Mouse (Mus musculus): ENCODE data around the gene Simc1. TPM values are rescaled to one million over a fixed set of nuclear protein-coding genes. Genes with fewer than 3 reads are reported as not detected.

Simc1 gene
- 2.1 and 4.0 TPM in 2 replicates for polyA plus RNA-seq (2012; rRNA removed)

GRCm38 (mm10) chr13:54503604-54504521, at the start of gene Simc1:
Gene Simc1 (plus strand): TSS chr13:54503779.
- no peaks in the 10 kb centered on the region for H3K36me3 ChIP-seq (ENCODE audit: control insufficient read depth, insufficient read depth, low read length)
- no peaks in the 10 kb centered on the region for H3K27me3 ChIP-seq (ENCODE audit: control insufficient read depth, insufficient read depth, low read length)
- peaks cover 3% of the 10 kb centered on the region for H3K4me1 ChIP-seq (ENCODE audit: control insufficient read depth, insufficient read depth, insufficient read length, low read length)
- WGBS = under 1% methylated on average over 103 of the region's 105 CpGs
- 0 out of 2 replicates have a peak within 1 kb of the TSS, but pooled peaks have one; percentile 41 for H3K27ac ChIP-seq (ENCODE audit: insufficient read depth, low read depth, low read length)
- peak within 1 kb of the TSS; percentile 86 for H3K4me3 ChIP-seq (ENCODE audit: low read depth, low read length)
- no peak for TF ChIP-seq CTCF (IDR thresholded peaks at IDR 0.05; ENCODE audit: extremely low read depth, insufficient read length, insufficient replicate concordance, low read depth, low read length)
- peak; percentile 98 for TF ChIP-seq POLR2A (IDR thresholded peaks at IDR 0.05; ENCODE audit: low read depth, low read length)

GRCm38 (mm10) chr13:54457062-54457461, 46.5 kb upstream of the Simc1 start:
- WGBS = 49% methylated on average over 2 of the region's 2 CpGs
- H3K27me3 ChIP-seq (ENCODE audit: control insufficient read depth, insufficient read depth, low read length) = no peaks in the 10 kb centered on the region
- no peak overlapping the region for H3K4me3 ChIP-seq (ENCODE audit: low read depth, low read length)
- H3K36me3 ChIP-seq (ENCODE audit: control insufficient read depth, insufficient read depth, low read length) = peaks cover 33% of the 10 kb centered on the region
- H3K4me1 ChIP-seq (ENCODE audit: control insufficient read depth, insufficient read depth, insufficient read length, low read length) = no peaks in the 10 kb centered on the region
- TF ChIP-seq POLR2A (IDR thresholded peaks at IDR 0.05; ENCODE audit: low read depth, low read length) (no peak), CTCF (IDR thresholded peaks at IDR 0.05; ENCODE audit: extremely low read depth, insufficient read length, insufficient replicate concordance, low read depth, low read length) (peak; percentile 58; the same call in 1 of the 2 replicates)
- H3K27ac ChIP-seq (ENCODE audit: insufficient read depth, low read depth, low read length) = no peak overlapping the region

- 84% methylated on average over 4 of the region's 4 CpGs for WGBS
- H3K36me3 ChIP-seq (ENCODE audit: control insufficient read depth, insufficient read depth, low read length) = peaks cover 51% of the 10 kb centered on the region
These were observed 44.3 kb upstream of the Simc1 start for GRCm38 (mm10) chr13:54459282-54459681.

GRCm38 (mm10) chr13:54468098-54469011, 35.2 kb upstream of the Simc1 start, which contains the start of gene Thoc3:
Gene Thoc3 (minus strand): TSS chr13:54468849.
- Histone ChIP-seq H3K4me3 (ENCODE audit: low read depth, low read length) (peak within 1 kb of the TSS; percentile 92), H3K27ac (ENCODE audit: insufficient read depth, low read depth, low read length) (no peak within 1 kb of the TSS), H3K36me3 (ENCODE audit: control insufficient read depth, insufficient read depth, low read length) (peaks cover 23% of the 10 kb centered on the region), H3K4me1 (ENCODE audit: control insufficient read depth, insufficient read depth, insufficient read length, low read length) (peaks cover 6% of the 10 kb centered on the region; the same call in 1 of the 2 replicates), H3K27me3 (ENCODE audit: control insufficient read depth, insufficient read depth, low read length) (no peaks in the 10 kb centered on the region)
- under 1% methylated on average over 67 of the region's 67 CpGs for WGBS
- TF ChIP-seq CTCF (IDR thresholded peaks at IDR 0.05; ENCODE audit: extremely low read depth, insufficient read length, insufficient replicate concordance, low read depth, low read length) (no peak), POLR2A (IDR thresholded peaks at IDR 0.05; ENCODE audit: low read depth, low read length) (peak; percentile 47)

More at GRCm38 (mm10) chr13:54459282-54459681, 44.3 kb upstream of the Simc1 start:
- Histone ChIP-seq H3K4me1 (ENCODE audit: control insufficient read depth, insufficient read depth, insufficient read length, low read length) (no peaks in the 10 kb centered on the region), H3K27me3 (ENCODE audit: control insufficient read depth, insufficient read depth, low read length) (no peaks in the 10 kb centered on the region), H3K4me3 (ENCODE audit: low read depth, low read length) (no peak overlapping the region), H3K27ac (ENCODE audit: insufficient read depth, low read depth, low read length) (no peak overlapping the region)
- TF ChIP-seq CTCF (IDR thresholded peaks at IDR 0.05; ENCODE audit: extremely low read depth, insufficient read length, insufficient replicate concordance, low read depth, low read length) (no peak), POLR2A (IDR thresholded peaks at IDR 0.05; ENCODE audit: low read depth, low read length) (no peak)

GRCm38 (mm10) chr13:54469012-54469354, 34.6 kb upstream of the Simc1 start:
- TF ChIP-seq CTCF (IDR thresholded peaks at IDR 0.05; ENCODE audit: extremely low read depth, insufficient read length, insufficient replicate concordance, low read depth, low read length) (no peak), POLR2A (IDR thresholded peaks at IDR 0.05; ENCODE audit: low read depth, low read length) (no peak)
- peaks cover 6% of the 10 kb centered on the region; the same call in 1 of the 2 replicates for H3K4me1 ChIP-seq (ENCODE audit: control insufficient read depth, insufficient read depth, insufficient read length, low read length)
- 9% methylated on average over 4 of the region's 4 CpGs for WGBS
- H3K27ac ChIP-seq (ENCODE audit: insufficient read depth, low read depth, low read length) = no peak overlapping the region
- H3K4me3 ChIP-seq (ENCODE audit: low read depth, low read length) = peak overlapping the region; percentile 92
- no peaks in the 10 kb centered on the region for H3K27me3 ChIP-seq (ENCODE audit: control insufficient read depth, insufficient read depth, low read length)
- H3K36me3 ChIP-seq (ENCODE audit: control insufficient read depth, insufficient read depth, low read length) = peaks cover 17% of the 10 kb centered on the region

- no peak overlapping the region for H3K4me3 ChIP-seq (ENCODE audit: low read depth, low read length)
- H3K36me3 ChIP-seq (ENCODE audit: control insufficient read depth, insufficient read depth, low read length) = no peaks in the 10 kb centered on the region
- H3K4me1 ChIP-seq (ENCODE audit: control insufficient read depth, insufficient read depth, insufficient read length, low read length) = peaks cover 6% of the 10 kb centered on the region; the same call in 1 of the 2 replicates
- no peak for TF ChIP-seq CTCF (IDR thresholded peaks at IDR 0.05; ENCODE audit: extremely low read depth, insufficient read length, insufficient replicate concordance, low read depth, low read length)
- no peak for TF ChIP-seq POLR2A (IDR thresholded peaks at IDR 0.05; ENCODE audit: low read depth, low read length)
- WGBS = 86% methylated on average over 4 of the region's 4 CpGs
- no peaks in the 10 kb centered on the region for H3K27me3 ChIP-seq (ENCODE audit: control insufficient read depth, insufficient read depth, low read length)
- H3K27ac ChIP-seq (ENCODE audit: insufficient read depth, low read depth, low read length) = no peak overlapping the region
These were observed 31.6 kb upstream of the Simc1 start for GRCm38 (mm10) chr13:54471967-54472366.

All from small intestine, adult 2 months (tissue).